Mouse (Mus musculus): ENCODE data around the gene Rhbdd1.

Gene Rhbdd1

DNA sequence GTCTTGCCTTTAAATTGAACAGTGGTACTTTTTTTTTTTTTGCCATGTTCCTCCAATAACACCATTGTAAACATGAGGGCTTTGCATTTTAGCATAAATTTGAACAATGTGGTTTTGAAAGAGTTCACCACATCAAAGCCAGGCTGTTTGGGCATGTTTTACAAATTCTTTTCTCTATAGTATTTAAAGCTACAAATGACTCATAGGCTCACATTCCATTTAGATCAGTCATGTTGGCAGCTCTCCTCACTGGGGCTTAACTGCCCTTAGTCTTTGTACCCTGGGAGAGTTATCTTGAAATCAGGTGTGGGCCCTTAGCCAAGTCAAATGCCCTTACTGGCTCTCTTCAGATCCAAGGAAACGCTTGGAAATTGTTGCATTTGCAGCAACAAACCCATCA, 112.8 kb downstream of the Rhbdd1 start:
- DNase-seq (ENCODE audit: low spot score in 2 of 2) = peak in 1 of 2 experiments; percentile 36

DNA sequence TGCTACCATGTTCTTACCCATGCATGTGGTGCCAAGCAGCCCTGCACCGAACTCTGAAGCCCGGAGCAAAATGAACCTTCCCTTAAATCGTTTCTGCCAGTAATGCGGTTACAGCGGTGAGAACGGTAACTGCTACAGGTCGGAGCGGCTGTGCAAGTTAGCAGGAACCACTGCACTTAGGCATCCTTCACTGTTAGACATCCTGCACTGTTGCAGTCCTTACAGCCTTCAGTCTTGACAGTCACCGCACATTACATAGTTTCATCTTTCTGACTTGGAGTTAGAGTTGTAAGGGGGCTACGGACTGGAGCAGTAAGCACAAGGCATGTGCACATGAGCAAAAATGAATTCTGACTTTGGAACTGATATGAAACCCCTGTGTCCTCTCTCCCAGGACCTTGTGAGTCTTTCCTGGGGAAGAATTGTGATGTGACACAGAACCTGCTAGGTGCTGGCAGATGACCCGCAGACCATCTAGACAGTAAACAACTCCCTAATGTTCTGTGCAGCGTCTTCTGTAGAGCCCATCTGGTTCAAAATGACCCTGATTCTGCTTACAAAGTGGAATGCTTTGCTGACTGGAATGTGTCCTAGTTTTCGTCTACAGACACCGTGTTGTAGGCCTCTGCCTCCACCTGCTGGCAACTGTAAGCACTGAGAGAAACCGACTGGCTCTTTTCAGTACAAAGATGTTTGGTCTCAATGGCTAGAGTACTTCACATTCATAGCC, 116.8 kb downstream of the Rhbdd1 start:
- peak; percentile 50 to 69 for DNase-seq (ENCODE audit: low spot score in 2 of 2)

- no peak for DNase-seq (ENCODE audit: low spot score in 2 of 2)
Measured at GRCm38 (mm10) chr1:82433649-82434005, 117.4 kb downstream of the Rhbdd1 start.

DNA sequence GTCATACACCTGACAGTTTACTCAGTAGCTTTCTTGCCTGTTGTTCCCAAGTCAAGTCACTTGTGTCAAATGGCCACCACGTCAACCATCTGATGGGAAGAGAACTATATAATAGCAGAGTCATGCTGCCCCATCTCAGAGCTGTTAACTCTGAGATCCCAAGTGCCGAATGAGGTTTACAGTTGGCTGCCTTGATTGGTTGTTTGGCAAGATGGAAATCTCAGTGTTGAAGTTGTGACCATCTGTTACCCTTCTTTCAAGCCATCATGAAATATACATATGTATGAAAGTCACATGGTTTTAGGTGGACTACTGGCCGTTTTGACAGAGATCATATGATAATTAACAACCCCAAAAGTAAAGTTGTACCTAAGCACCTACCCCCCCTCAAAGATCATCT, 121.0 kb downstream of the Rhbdd1 start:
- DNase-seq (ENCODE audit: low spot score in 2 of 2) = no peak

- no peak for DNase-seq (ENCODE audit: low spot score in 2 of 2)
Measured at GRCm38 (mm10) chr1:82440123-82440522, 123.9 kb downstream of the Rhbdd1 start.

DNA sequence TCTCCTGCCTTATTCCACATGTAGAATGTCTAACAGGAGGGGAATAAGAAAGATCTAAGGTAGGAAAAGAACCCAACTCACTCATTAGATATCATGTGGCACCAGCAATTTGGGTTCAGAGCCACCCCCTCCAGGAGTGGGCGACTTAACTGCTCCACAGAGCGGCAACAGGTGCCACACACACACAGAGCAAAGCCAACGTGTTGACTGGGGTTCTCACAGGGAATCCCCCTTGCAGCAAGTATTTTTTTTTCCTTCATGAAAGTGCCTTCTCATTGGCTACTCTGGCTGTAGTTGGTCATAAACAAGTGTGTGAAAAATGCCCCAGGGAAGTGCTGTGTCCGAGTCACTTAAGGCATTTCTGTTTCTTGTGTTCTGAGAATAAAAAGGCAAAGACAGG, 127.3 kb downstream of the Rhbdd1 start:
- no peak for DNase-seq (ENCODE audit: low spot score in 2 of 2)

DNA sequence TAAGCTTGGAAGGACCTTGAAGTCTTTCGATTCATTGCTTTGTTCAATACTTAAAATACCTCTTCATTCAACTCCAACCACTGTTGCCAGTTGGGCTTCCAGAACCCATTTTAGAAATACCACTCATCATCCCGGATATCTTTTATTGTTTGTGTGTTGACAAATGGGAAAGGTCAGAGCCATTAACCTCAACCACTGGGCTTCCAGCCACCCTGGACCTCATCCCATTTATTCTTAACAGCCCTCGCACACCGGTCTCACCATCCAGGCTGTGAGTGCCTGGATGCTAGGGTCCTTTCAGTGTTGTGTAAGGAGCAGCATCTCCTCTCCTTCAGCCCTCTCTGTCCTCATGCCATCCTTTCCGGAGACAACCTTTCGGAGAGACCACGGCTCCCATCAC, 129.8 kb downstream of the Rhbdd1 start:
- DNase-seq (ENCODE audit: low spot score in 2 of 2) = no peak

- DNase-seq (ENCODE audit: low spot score in 2 of 2) = no peak
Measured at GRCm38 (mm10) chr1:82449851-82450250, 133.6 kb downstream of the Rhbdd1 start.

- DNase-seq (ENCODE audit: low spot score in 2 of 2) = no peak
Measured at GRCm38 (mm10) chr1:82451927-82452651, 135.8 kb downstream of the Rhbdd1 start.

DNA sequence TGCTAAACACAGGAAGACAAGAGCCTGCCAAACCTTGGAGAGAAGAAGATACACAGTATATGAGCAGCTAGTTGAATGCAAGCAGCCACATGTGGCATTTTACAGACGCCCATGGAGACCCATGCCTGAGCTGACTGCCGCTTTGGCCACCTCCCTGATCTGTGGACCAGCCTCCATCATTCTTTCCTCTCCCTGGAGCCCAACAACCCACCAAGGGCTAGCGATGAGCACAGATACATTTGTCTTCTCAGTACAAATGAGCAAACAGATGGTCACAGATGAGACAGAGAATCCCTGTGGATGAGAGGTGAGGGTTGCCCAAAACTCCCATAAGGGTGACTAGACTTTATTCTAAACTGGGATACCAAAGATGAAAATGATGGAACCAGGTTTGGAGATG, 137.8 kb downstream of the Rhbdd1 start:
- DNase-seq (ENCODE audit: low spot score in 2 of 2) = no peak

- DNase-seq (ENCODE audit: low spot score in 2 of 2) = no peak
Measured at GRCm38 (mm10) chr1:82459350-82459749, 143.1 kb downstream of the Rhbdd1 start.

GRCm38 (mm10) chr1:82459926-82460325, 143.7 kb downstream of the Rhbdd1 start:
- DNase-seq (ENCODE audit: low spot score in 2 of 2) = no peak

DNA sequence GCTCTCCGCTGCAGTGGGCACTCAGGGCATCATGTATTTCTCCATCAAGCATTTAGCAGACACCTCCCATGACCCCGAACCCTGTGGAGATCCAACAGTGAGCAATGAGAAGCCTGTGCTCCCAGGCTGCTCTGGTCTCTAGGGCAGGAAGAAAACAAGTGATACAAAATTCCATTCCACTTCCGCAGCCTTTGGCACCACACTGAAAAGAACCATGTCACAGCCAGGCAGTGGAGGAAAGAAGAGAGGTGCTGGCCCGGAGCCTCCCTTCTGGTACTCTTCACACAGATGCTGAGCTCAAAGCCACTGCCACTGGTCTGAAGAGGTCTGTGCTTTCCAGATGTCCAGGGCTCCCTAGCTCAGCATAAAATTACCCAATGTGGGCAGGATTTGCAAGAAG, 144.8 kb downstream of the Rhbdd1 start:
- DNase-seq (ENCODE audit: low spot score in 2 of 2) = no peak

DNA sequence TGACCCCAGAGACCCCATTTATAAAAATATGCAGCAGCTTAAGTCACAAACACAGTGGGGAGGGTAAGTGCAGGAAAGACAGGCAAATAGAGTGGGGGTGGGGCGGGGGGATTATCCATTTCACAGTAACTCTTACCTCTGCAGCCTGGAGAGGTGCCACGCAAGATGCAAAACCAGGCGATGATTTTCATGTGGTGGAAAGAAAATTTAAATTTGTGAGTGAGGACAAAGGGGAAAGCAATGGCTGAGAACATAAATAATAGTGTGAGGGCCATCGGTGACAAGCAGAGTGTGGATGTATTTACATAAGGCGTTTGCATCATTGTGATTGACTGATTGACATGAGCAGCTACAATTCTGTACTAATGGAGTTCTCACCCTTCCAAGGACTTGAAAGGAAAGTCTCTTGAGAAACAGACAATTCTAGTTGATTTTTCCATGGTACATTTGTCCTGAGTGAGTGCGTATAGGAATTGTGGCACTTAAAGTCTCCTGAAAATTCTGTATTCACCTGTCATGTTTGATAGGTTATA, 149.1 kb downstream of the Rhbdd1 start:
- no peak for DNase-seq (ENCODE audit: low spot score in 2 of 2)

DNA sequence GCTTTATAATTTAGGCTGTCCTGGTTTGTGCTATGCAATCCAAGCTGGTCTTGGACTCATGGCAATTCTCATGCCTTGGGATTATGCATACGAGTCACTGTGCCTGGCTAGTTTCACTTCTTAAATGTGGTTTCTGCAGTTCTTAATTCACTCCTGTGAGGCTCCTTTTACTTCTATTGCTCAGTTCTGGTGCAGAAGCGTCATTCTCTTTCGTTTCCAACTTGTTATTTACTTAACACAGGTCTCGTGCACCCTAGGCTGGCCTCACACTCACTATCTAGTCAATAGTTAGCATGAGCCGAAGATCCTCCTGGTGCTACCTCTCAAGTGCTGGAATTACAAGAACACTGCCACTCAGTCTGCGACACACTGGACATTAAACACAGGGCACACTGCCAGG, 152.6 kb downstream of the Rhbdd1 start:
- DNase-seq (ENCODE audit: low spot score in 2 of 2) = no peak

GRCm38 (mm10) chr1:82470516-82471225, 154.4 kb downstream of the Rhbdd1 start:
- no peak for DNase-seq (ENCODE audit: low spot score in 2 of 2)

- no peak for DNase-seq (ENCODE audit: low spot score in 2 of 2)
Measured at GRCm38 (mm10) chr1:82473467-82473866, 157.2 kb downstream of the Rhbdd1 start.

- no peak for DNase-seq (ENCODE audit: low spot score in 2 of 2)
Measured at GRCm38 (mm10) chr1:82474461-82474961, 158.3 kb downstream of the Rhbdd1 start.

- DNase-seq (ENCODE audit: low spot score in 2 of 2) = no peak
Measured at GRCm38 (mm10) chr1:82475254-82475653, 159.0 kb downstream of the Rhbdd1 start.

DNA sequence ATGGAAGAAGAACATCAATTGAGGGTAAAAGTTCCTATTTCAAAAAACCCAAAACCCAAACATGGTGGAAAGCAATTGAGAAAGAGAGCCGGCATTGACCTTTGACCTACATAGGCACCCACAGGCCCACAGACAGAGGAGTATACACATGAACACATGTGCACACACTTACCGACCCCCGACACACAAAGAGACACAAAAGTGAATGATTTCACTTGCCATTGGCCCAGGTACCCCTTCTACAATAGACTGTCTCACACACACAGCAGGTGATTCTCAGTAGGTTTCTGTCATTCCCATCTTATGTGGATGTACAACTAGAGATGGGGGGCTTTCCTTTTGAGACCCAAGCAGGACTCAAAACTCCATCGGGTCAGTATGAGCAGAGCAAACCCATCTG, 159.6 kb downstream of the Rhbdd1 start:
- DNase-seq (ENCODE audit: low spot score in 2 of 2) = no peak

DNA sequence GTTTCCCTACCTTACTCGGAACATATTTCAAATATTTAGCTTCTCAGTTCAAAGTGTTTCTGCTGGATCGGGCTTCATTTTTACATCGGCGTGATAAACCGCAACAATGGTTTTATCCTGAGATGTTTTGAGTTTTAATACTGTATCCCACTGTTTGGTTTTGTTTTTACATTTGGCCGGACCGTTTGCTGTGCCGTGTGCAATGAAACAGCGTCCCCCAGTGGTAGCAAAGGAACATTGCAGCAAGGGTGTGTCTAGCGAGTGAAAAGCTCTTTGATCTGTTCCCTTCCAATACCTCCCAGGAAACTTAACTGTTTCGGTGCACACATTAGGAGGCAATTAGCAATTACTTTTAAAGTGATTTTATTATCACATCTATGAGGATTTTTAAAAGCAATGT, 160.0 kb downstream of the Rhbdd1 start:
- no peak for DNase-seq (ENCODE audit: low spot score in 2 of 2)

- no peak for DNase-seq (ENCODE audit: low spot score in 2 of 2)
Measured at GRCm38 (mm10) chr1:82476746-82477145, 160.5 kb downstream of the Rhbdd1 start.

Data from urinary bladder, postnatal 4 days (tissue).